Mouse (Mus musculus) embryonic facial prominence, embryonic 11.5 days (tissue): ENCODE measurements around the gene Arid2. TPM values are rescaled to one million over a fixed set of nuclear protein-coding genes. Genes with fewer than 3 reads are reported as not detected.

Experiments
- ATAC-seq: fragments of 200-750 bp; cut with Nextera tagmentation; replicated peaks from 2 replicates; pipeline ENCODE4 v1.8.0; 2017; ENCODE audit warnings: low read depth; ENCODE audit not compliant: insufficient number of reproducible peaks, low FRiP score, low TSS enrichment
- DNase-seq: peaks from one replicate; pipeline ENCODE4 v3.0.0-alpha.2; 2015; ENCODE audit warnings: low spot score
- H3K27ac ChIP-seq: fragments of 300-500 bp; sonication (generic); replicated peaks from 2 replicates; pipeline ENCODE4 v1.5.1; 2014; ENCODE audit warnings: mild to moderate bottlenecking, low read depth, low read length, control low read depth
- H3K27me3 ChIP-seq: fragments of 300-500 bp; sonication (generic); 2 replicates; pipeline ENCODE4 v1.6.1; 2014; ENCODE audit warnings: mild to moderate bottlenecking, low read length, moderate library complexity, mixed read lengths; ENCODE audit not compliant: control insufficient read depth, insufficient read depth
- H3K36me3 ChIP-seq: fragments of 300-500 bp; sonication (generic); replicated peaks from 2 replicates; pipeline ENCODE4 v1.6.1; 2014; ENCODE audit warnings: low read depth, mild to moderate bottlenecking, low read length, moderate library complexity, mixed read lengths; ENCODE audit not compliant: control insufficient read depth, insufficient read depth
- H3K4me1 ChIP-seq: fragments of 300-500 bp; sonication (generic); 2 replicates; pipeline ENCODE4 v1.6.1; 2014; ENCODE audit warnings: low read length, mixed read lengths; ENCODE audit not compliant: control insufficient read depth, insufficient read depth
- H3K4me2 ChIP-seq: fragments of 300-500 bp; sonication (generic); 2 replicates; pipeline ENCODE4 v1.6.1; 2014; ENCODE audit warnings: low read depth, mild to moderate bottlenecking, control low read depth, low read length, moderate library complexity
- H3K4me3 ChIP-seq: fragments of 300-500 bp; sonication (generic); 2 replicates; pipeline ENCODE4 v1.5.1; 2014; ENCODE audit warnings: low read depth, low read length, control low read depth
- H3K9ac ChIP-seq: fragments of 300-500 bp; sonication (generic); replicated peaks from 2 replicates; pipeline ENCODE4 v1.6.1; 2014; ENCODE audit warnings: mild to moderate bottlenecking, control low read depth, low read length
- H3K9me3 ChIP-seq: fragments of 300-500 bp; sonication (generic); replicated peaks from 2 replicates; pipeline ENCODE4 v1.6.1; 2016; ENCODE audit warnings: mild to moderate bottlenecking, low read length, inconsistent platforms, mixed read lengths; ENCODE audit not compliant: control insufficient read depth
- WGBS: fragments of 180-500 bp; shearing (Covaris S2); extraction: QIAGEN DNeasy Blood & Tissue Kit; methylation state at CpG from one replicate; pipeline ENCODE4 v1.1.7; 2014; 5-methylcytosine and 5-hydroxymethylcytosine counted together
- polyA plus RNA-seq: library from polyadenylated mRNA; unstranded; fragments of >200 nt; fragmentation: Nextera tagmentation; extraction: Ambion mirVana; gene quantifications from 2 replicates; pipeline ENCODE4 v1.2.1, GENCODE M21; 2014

The Arid2 gene
- polyA plus RNA-seq, 1 experiment from 2014 or later: 39.3 TPM

- no peak overlapping the region for H3K27ac ChIP-seq
- no peaks in the 10 kb centered on the region for H3K4me1 ChIP-seq
- ATAC-seq (no peak), DNase-seq (no peak)
- H3K4me3 ChIP-seq: no peak overlapping the region
- WGBS: 72% methylated on average over 9 of the region's 9 CpGs
- peaks cover 6% of the 10 kb centered on the region for H3K36me3 ChIP-seq
- H3K9ac ChIP-seq: no peak overlapping the region
- no peaks in the 10 kb centered on the region for H3K27me3 ChIP-seq
- no peak overlapping the region for H3K4me2 ChIP-seq
- no peaks in the 10 kb centered on the region for H3K9me3 ChIP-seq
These were observed 19.4 kb upstream of the Arid2 start for GRCm38 (mm10) chr15:96267933-96268332.

DNA sequence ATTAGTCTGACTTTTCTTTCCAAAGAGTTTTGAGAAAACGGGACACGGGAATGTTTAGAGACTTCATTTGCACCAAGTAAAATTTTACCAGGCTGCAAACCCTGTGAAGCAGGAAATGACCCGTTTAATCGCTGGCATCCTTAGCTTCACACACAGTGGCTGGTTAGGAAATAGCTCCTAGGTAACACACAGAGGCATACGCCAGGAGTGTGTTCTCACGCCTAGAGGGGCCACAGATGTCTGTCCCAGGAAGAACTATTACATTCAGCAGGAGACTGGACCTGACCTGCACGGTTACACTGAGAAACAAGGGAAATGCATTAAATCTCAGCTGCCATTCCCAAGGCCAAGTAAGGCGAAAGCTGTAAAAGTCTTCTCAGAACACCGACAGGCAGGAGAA is 18.7 kb upstream of the Arid2 start:
- peaks cover 6% of the 10 kb centered on the region for H3K36me3 ChIP-seq

DNA sequence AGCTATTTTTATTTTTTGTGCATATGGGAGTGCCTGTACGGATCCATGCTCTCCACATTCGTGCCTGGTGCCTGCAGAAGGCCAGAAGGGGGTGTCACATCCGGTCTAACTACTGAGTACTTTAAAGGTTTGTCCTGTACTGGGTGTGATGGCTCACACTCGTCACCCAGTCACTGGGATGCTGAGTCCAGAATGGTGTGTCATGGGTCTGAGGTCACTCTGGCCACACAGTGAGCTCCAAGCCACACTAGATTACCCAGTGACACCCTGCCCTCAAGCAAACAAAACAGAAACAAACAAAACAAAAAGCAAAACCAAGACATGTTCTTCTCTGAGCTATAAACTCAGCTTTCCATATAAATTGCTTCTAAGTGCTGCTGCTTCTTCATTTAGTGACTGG is 17.9 kb upstream of the Arid2 start:
- H3K4me2 ChIP-seq: no peak overlapping the region

More for the DNA sequence above, 18.7 kb upstream of the Arid2 start:
- Histone ChIP-seq H3K4me3 (no peak overlapping the region), H3K27me3 (no peaks in the 10 kb centered on the region), H3K9me3 (no peaks in the 10 kb centered on the region), H3K4me2 (no peak overlapping the region), H3K9ac (no peak overlapping the region), H3K27ac (no peak overlapping the region), H3K4me1 (no peaks in the 10 kb centered on the region)
- WGBS: 91% methylated on average over 9 of the region's 9 CpGs
- ATAC-seq: no peak
- no peak for DNase-seq

GRCm38 (mm10) chr15:96270272-96270880 is 16.9 kb upstream of the Arid2 start:
- H3K4me1 ChIP-seq: no peaks in the 10 kb centered on the region
- no peak overlapping the region for H3K4me3 ChIP-seq
- H3K9ac ChIP-seq: no peak overlapping the region
- H3K9me3 ChIP-seq: no peaks in the 10 kb centered on the region
- H3K27me3 ChIP-seq: no peaks in the 10 kb centered on the region
- H3K4me2 ChIP-seq: no peak overlapping the region
- WGBS: 88% methylated on average over 10 of the region's 10 CpGs
- no peak for ATAC-seq
- H3K36me3 ChIP-seq: peaks cover 6% of the 10 kb centered on the region
- no peak for DNase-seq
- no peak overlapping the region for H3K27ac ChIP-seq

More for the DNA sequence above, 17.9 kb upstream of the Arid2 start:
- ATAC-seq (no peak), DNase-seq (no peak)
- Histone ChIP-seq H3K9me3 (no peaks in the 10 kb centered on the region), H3K36me3 (peaks cover 6% of the 10 kb centered on the region), H3K9ac (no peak overlapping the region), H3K27me3 (no peaks in the 10 kb centered on the region), H3K27ac (no peak overlapping the region), H3K4me3 (no peak overlapping the region), H3K4me1 (no peaks in the 10 kb centered on the region)
- 93% methylated on average over 4 of the region's 4 CpGs for WGBS

GRCm38 (mm10) chr15:96272356-96272755 is 15.0 kb upstream of the Arid2 start:
- Histone ChIP-seq H3K9ac (no peak overlapping the region), H3K36me3 (peaks cover 9% of the 10 kb centered on the region), H3K27me3 (no peaks in the 10 kb centered on the region), H3K27ac (no peak overlapping the region), H3K4me3 (no peak overlapping the region), H3K4me2 (no peak overlapping the region), H3K9me3 (no peaks in the 10 kb centered on the region), H3K4me1 (no peaks in the 10 kb centered on the region)
- 89% methylated on average over 11 of the region's 11 CpGs for WGBS
- ATAC-seq (peak; percentile 66; the same call in 1 of the 2 replicates), DNase-seq (no peak)

DNA sequence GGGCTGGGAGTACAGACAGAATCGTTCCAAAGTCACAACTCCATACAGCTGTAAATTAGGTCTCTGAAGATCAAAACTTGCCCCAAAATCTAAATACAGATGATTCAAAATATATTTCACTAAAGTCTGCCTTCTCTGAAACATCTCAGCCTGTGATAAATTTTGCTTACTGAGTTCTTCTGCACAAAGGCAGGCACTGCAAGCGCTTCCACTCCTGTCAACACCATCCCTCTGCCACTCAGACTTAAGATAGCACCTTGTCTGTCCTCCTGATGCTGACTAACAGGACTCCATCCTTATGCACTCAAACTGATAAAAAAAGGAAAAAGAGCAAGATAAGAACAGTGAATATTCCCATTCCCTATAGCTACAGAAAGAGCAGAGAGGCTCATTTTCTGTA is 13.0 kb upstream of the Arid2 start:
- H3K9ac ChIP-seq: no peak overlapping the region

DNA sequence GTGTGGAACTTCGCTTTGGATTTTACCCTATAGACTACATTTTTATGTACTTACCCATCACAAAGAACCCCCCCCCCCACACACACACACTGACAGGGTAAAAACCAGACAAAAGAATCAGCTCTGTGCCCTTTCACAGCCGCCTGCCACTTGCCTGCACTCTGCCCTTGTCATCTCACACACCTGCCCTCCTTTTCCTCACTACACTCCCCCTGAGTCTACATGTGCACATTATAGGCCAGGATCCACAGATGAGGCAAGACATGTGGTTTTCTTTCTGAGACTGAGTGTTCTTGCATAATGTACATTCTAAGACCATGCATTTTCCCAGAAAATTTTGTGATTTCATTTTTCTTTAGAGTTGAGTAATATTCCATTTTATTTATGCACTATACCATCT is 12.1 kb upstream of the Arid2 start:
- no peak overlapping the region for H3K27ac ChIP-seq
- no peak overlapping the region for H3K4me3 ChIP-seq
- H3K4me1 ChIP-seq: no peaks in the 10 kb centered on the region
- 97% methylated on average over 2 of the region's 2 CpGs for WGBS
- H3K27me3 ChIP-seq: no peaks in the 10 kb centered on the region
- no peak overlapping the region for H3K9ac ChIP-seq
- DNase-seq (no peak), ATAC-seq (no peak)
- H3K9me3 ChIP-seq: no peaks in the 10 kb centered on the region
- H3K36me3 ChIP-seq: peaks cover 6% of the 10 kb centered on the region; the same call in 1 of the 2 replicates
- no peak overlapping the region for H3K4me2 ChIP-seq

More for the DNA sequence above, 13.0 kb upstream of the Arid2 start:
- no peaks in the 10 kb centered on the region for H3K4me1 ChIP-seq
- no peak overlapping the region for H3K4me3 ChIP-seq
- 95% methylated on average over 2 of the region's 2 CpGs for WGBS
- peaks cover 3% of the 10 kb centered on the region; the same call in 1 of the 2 replicates for H3K36me3 ChIP-seq
- no peak overlapping the region for H3K27ac ChIP-seq
- no peak overlapping the region for H3K4me2 ChIP-seq
- H3K27me3 ChIP-seq: no peaks in the 10 kb centered on the region
- ATAC-seq: no peak
- no peak for DNase-seq
- H3K9me3 ChIP-seq: no peaks in the 10 kb centered on the region

GRCm38 (mm10) chr15:96275810-96276493 is 11.4 kb upstream of the Arid2 start:
- no peaks in the 10 kb centered on the region for H3K27me3 ChIP-seq
- no peak overlapping the region for H3K9ac ChIP-seq
- H3K27ac ChIP-seq: no peak overlapping the region
- peaks cover 6% of the 10 kb centered on the region; the same call in 1 of the 2 replicates for H3K36me3 ChIP-seq
- ATAC-seq (no peak), DNase-seq (no peak)
- no peaks in the 10 kb centered on the region for H3K9me3 ChIP-seq
- H3K4me2 ChIP-seq: no peak overlapping the region
- H3K4me3 ChIP-seq: no peak overlapping the region
- no peaks in the 10 kb centered on the region for H3K4me1 ChIP-seq
- WGBS: 86% methylated on average over 9 of the region's 9 CpGs
